Mouse (Mus musculus) MEL (cell line): ENCODE results near the gene Ncan. TPM values are rescaled to one million over a fixed set of nuclear protein-coding genes. Genes with fewer than 3 reads are reported as not detected.

Experiments used
- DNase-seq: peaks from one replicate; pipeline ENCODE4 v3.0.0; 2011; ENCODE audit warnings: low read depth, low spot score
- H3K27ac ChIP-seq: 2 replicates; pipeline ENCODE4 v1.5.1; 2012; ENCODE audit warnings: low read depth, mild to moderate bottlenecking, control low read depth, low read length, moderate library complexity; ENCODE audit not compliant: control insufficient read depth
- H3K27me3 ChIP-seq, 2 experiments: fragments of 150-350 bp in 1 of 2; sonication (generic) in 1 of 2; 2 replicates each; pipeline ENCODE4 v1.6.1; 2012; ENCODE audit warnings: low read length in 2 of 2, mild to moderate bottlenecking in 2 of 2, improper control_type of control experiment in 1 of 2, moderate library complexity in 1 of 2; ENCODE audit not compliant: insufficient read depth in 2 of 2, control insufficient read depth in 1 of 2
- H3K36me3 ChIP-seq, 2 experiments: 2 replicates each; pipeline ENCODE4 v1.6.1; 2012 to 2014; ENCODE audit warnings: low read length in 2 of 2, improper control_type of control experiment in 1 of 2, inconsistent platforms in 1 of 2, mild to moderate bottlenecking in 1 of 2; ENCODE audit not compliant: insufficient read depth in 2 of 2, control insufficient read depth in 1 of 2
- H3K4me1 ChIP-seq, 2 experiments: fragments of 150-350 bp in 1 of 2; sonication (generic) in 1 of 2; 2 replicates each; pipeline ENCODE4 v1.6.1; 2012; ENCODE audit warnings: low read length in 2 of 2, improper control_type of control experiment in 1 of 2, mild to moderate bottlenecking in 1 of 2; ENCODE audit not compliant: insufficient read depth in 2 of 2, control insufficient read depth in 1 of 2
- H3K4me3 ChIP-seq, 2 experiments: fragments of 150-350 bp in 1 of 2; sonication (generic) in 1 of 2; 2 replicates each; pipeline ENCODE4 v1.5.1; 2012; ENCODE audit warnings: low read depth in 2 of 2, low read length in 2 of 2, mild to moderate bottlenecking in 2 of 2, moderate library complexity in 2 of 2, control low read depth in 1 of 2, improper control_type of control experiment in 1 of 2; ENCODE audit not compliant: control insufficient read depth in 1 of 2, insufficient read depth in 1 of 2
- H3K79me2 ChIP-seq: 2 replicates; pipeline ENCODE4 v1.6.1; 2012; ENCODE audit warnings: mild to moderate bottlenecking, low read length, moderate library complexity; ENCODE audit not compliant: control insufficient read depth, poor library complexity, insufficient read depth
- H3K9ac ChIP-seq: 2 replicates; pipeline ENCODE4 v1.6.1; 2012; ENCODE audit warnings: low read depth, mild to moderate bottlenecking, control low read depth, low read length, moderate library complexity; ENCODE audit not compliant: control insufficient read depth, poor library complexity, severe bottlenecking
- H3K9me3 ChIP-seq: fragments of 150-350 bp; sonication (generic); replicated peaks from 2 replicates; pipeline ENCODE4 v1.6.1; 2012; ENCODE audit warnings: mild to moderate bottlenecking, low read length, improper control_type of control experiment, moderate library complexity; ENCODE audit not compliant: insufficient read depth
- E2F4 ChIP-seq: IDR thresholded peaks from 2 replicates; pipeline ENCODE4 v1.6.1; 2011; ENCODE audit warnings: low read depth, low read length, improper control_type of control experiment, borderline replicate concordance
- ETS1 ChIP-seq: IDR thresholded peaks from 2 replicates; pipeline ENCODE4 v1.6.1; 2012; ENCODE audit warnings: low read depth, mild to moderate bottlenecking, inconsistent platforms, low read length, improper control_type of control experiment, moderate library complexity
- GATA1 ChIP-seq: IDR thresholded peaks from 2 replicates; pipeline ENCODE4 v1.6.1; 2011; ENCODE audit warnings: low read depth, low read length, improper control_type of control experiment
- MAX ChIP-seq: IDR thresholded peaks from 2 replicates; pipeline ENCODE4 v1.6.1; 2011; ENCODE audit warnings: low read length, improper control_type of control experiment
- MAZ ChIP-seq: IDR thresholded peaks from 2 replicates; pipeline ENCODE4 v1.6.1; 2012; ENCODE audit warnings: low read depth, mild to moderate bottlenecking, inconsistent platforms, low read length, improper control_type of control experiment
- MXI1 ChIP-seq: IDR thresholded peaks from 2 replicates; pipeline ENCODE4 v1.6.1; 2011; ENCODE audit warnings: mild to moderate bottlenecking, low read depth, low read length, improper control_type of control experiment
- MYC ChIP-seq: IDR thresholded peaks from 2 replicates; pipeline ENCODE4 v1.6.1; 2011; ENCODE audit warnings: low read depth, mild to moderate bottlenecking, low read length, improper control_type of control experiment, moderate library complexity
- NELFE ChIP-seq: IDR thresholded peaks from 2 replicates; pipeline ENCODE4 v1.6.1; 2011; ENCODE audit warnings: low read depth, low read length, improper control_type of control experiment
- RAD21 ChIP-seq: IDR thresholded peaks from 2 replicates; pipeline ENCODE4 v1.6.1; 2011; ENCODE audit warnings: mild to moderate bottlenecking, low read depth, low read length, improper control_type of control experiment
- SMC3 ChIP-seq: IDR thresholded peaks from 2 replicates; pipeline ENCODE4 v1.6.1; 2011; ENCODE audit warnings: low read depth, low read length, improper control_type of control experiment
- UBTF ChIP-seq: IDR thresholded peaks from 2 replicates; pipeline ENCODE4 v1.6.1; 2012; ENCODE audit warnings: low read depth, mild to moderate bottlenecking, inconsistent platforms, low read length, improper control_type of control experiment, moderate library complexity, borderline replicate concordance; ENCODE audit not compliant: insufficient read depth
- USF2 ChIP-seq, 2 experiments: IDR thresholded peaks; 2 replicates each; pipeline ENCODE4 v1.6.1; 2011 to 2012; ENCODE audit warnings: improper control_type of control experiment in 2 of 2, low read length in 2 of 2, borderline replicate concordance in 1 of 2, inconsistent platforms in 1 of 2, low read depth in 1 of 2, mild to moderate bottlenecking in 1 of 2; ENCODE audit not compliant: insufficient read depth in 1 of 2
- ZC3H11A ChIP-seq: IDR thresholded peaks from 2 replicates; pipeline ENCODE4 v1.6.1; 2012; ENCODE audit warnings: low read depth, mild to moderate bottlenecking, inconsistent platforms, low read length, improper control_type of control experiment
- ZMIZ1 ChIP-seq: IDR thresholded peaks from 2 replicates; pipeline ENCODE4 v1.6.1; 2012; ENCODE audit warnings: low read depth, mild to moderate bottlenecking, inconsistent platforms, low read length, improper control_type of control experiment, moderate library complexity
- polyA plus RNA-seq, 2 experiments: library from polyadenylated mRNA; stranded (reverse) in 1 of 2; unstranded in 1 of 2; fragments of >175 nt in 1 of 2; fragments of >200 nt in 1 of 2; gene quantifications; 2 replicates each; pipeline versions ENCODE4 v1.2.1 to v1.2.4; 2012; ENCODE audit warnings: low replicate concordance in 2 of 2, low read depth in 1 of 2; ENCODE audit not compliant: insufficient read length in 2 of 2, insufficient read depth in 1 of 2, missing spikeins in 1 of 2
- total RNA-seq: library from RNA; depleted of rRNA; stranded (reverse); fragments of 300-350 nt; gene quantifications from 2 replicates; pipeline ENCODE4 v1.2.3, GENCODE M21; 2012

Ncan gene
- total and polyA plus RNA-seq, 3 experiments, result not detected

GRCm38 (mm10) chr8:70139026-70139857, 18.6 kb upstream of the Ncan start, which contains the start of the genes Rfxank, Borcs8 and Mef2b (continued):
- TF ChIP-seq MAZ, result no peak; the same call in 1 of the 2 replicates
- no peak for TF ChIP-seq ZC3H11A

GRCm38 (mm10) chr8:70137890-70138289, 17.2 kb upstream of the Ncan start:
- Histone ChIP-seq H3K27ac (no peak overlapping the region), H3K4me1 (peaks cover 4 to 15% of the 10 kb centered on the region in 2 experiments; a peak in 2 of 4 replicates), H3K79me2 (peaks cover 11% of the 10 kb centered on the region), H3K4me3 (peak overlapping the region in 1 of 2 experiments; percentile 65; a peak in 2 of 4 replicates), H3K9me3 (no peaks in the 10 kb centered on the region), H3K36me3 (peaks cover 0 to 3% of the 10 kb centered on the region in 2 experiments; a peak in 3 of 4 replicates), H3K27me3 (no peaks in the 10 kb centered on the region), H3K9ac (no peak overlapping the region; the same call in 1 of the 2 replicates)
- DNase-seq, result no peak
- TF ChIP-seq MXI1 (no peak), RAD21 (no peak), NELFE (no peak), SMC3 (no peak), ETS1 (no peak), MAZ (no peak)

- TF ChIP-seq USF2 (IDR thresholded peaks at IDR 0.05; ENCODE audit: borderline replicate concordance in 1 of 2, insufficient read depth in 1 of 2, low read depth in 1 of 2, low read length in 2 of 2) (no peak), MYC (no peak), E2F4 (no peak), UBTF (no peak), GATA1 (no peak), ZMIZ1 (no peak), NELFE (no peak), MXI1 (no peak), ETS1 (no peak), MAX (no peak)
- Histone ChIP-seq H3K27me3 (no peaks in the 10 kb centered on the region), H3K36me3 (peaks cover 0 to 3% of the 10 kb centered on the region in 2 experiments; a peak in 3 of 4 replicates), H3K4me1 (peaks cover 4 to 21% of the 10 kb centered on the region in 2 experiments; a peak in 3 of 4 replicates), H3K9ac (no peak overlapping the region), H3K79me2 (peaks cover 18% of the 10 kb centered on the region), H3K9me3 (no peaks in the 10 kb centered on the region), H3K27ac (no peak overlapping the region), H3K4me3 (no peak overlapping the region)
- DNase-seq, result no peak
These were observed 15.9 kb upstream of the Ncan start for GRCm38 (mm10) chr8:70136591-70136990.
